Mouse (Mus musculus): Measurements from ENCODE around the gene Rimkla. TPM values are rescaled to one million over a fixed set of nuclear protein-coding genes. Genes with fewer than 3 reads are reported as not detected.

The Rimkla gene
- polyA plus RNA-seq, 1 experiment from 2014 or later: 0.05 TPM

DNA sequence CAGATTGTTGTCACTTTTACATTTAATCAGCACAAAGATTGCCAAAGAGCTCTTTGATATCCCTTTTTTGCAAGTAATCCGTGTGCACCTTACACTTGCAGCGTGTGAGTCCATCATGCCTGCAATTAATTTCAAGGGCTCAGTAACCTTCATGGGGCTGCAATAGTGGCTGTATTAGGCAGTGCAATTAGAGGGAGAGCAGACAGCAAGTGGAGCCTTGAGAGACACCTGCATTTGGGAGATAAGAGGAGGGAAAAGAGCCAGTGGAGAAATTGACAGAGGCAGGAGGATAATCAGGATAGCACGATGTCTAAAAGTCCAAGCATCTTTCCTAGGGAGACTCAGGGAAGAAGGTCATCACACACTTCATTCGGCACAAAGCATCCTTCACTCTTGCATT lies 31.1 kb upstream of the Rimkla start:
- ATAC-seq (ENCODE audit: low read depth) (no peak), DNase-seq (no peak)
- no peak overlapping the region for H3K4me3 ChIP-seq (replicated peaks)
- H3K27ac ChIP-seq: no peak overlapping the region
- H3K4me1 ChIP-seq (replicated peaks): no peaks in the 10 kb centered on the region
- H3K9me3 ChIP-seq (replicated peaks): no peaks in the 10 kb centered on the region
- H3K36me3 ChIP-seq: no peaks in the 10 kb centered on the region
- no peak overlapping the region for H3K4me2 ChIP-seq
- no peaks in the 10 kb centered on the region for H3K27me3 ChIP-seq
- WGBS (ENCODE audit: insufficient replicate concordance): 49% methylated on average over 4 of the region's 4 CpGs
- no peak overlapping the region for H3K9ac ChIP-seq

GRCm38 (mm10) chr4:119512731-119513141 lies 20.3 kb upstream of the Rimkla start:
- no peak overlapping the region for H3K9ac ChIP-seq
- no peaks in the 10 kb centered on the region for H3K4me1 ChIP-seq (replicated peaks)
- H3K4me3 ChIP-seq (replicated peaks): no peak overlapping the region
- DNase-seq: no peak
- H3K27me3 ChIP-seq: no peaks in the 10 kb centered on the region
- H3K36me3 ChIP-seq: no peaks in the 10 kb centered on the region
- H3K4me2 ChIP-seq: no peak overlapping the region
- H3K9me3 ChIP-seq (replicated peaks): no peaks in the 10 kb centered on the region
- no peak overlapping the region for H3K27ac ChIP-seq
- 38% methylated on average over 3 of the region's 3 CpGs for WGBS (ENCODE audit: insufficient replicate concordance)
- ATAC-seq (ENCODE audit: low read depth): no peak

DNA sequence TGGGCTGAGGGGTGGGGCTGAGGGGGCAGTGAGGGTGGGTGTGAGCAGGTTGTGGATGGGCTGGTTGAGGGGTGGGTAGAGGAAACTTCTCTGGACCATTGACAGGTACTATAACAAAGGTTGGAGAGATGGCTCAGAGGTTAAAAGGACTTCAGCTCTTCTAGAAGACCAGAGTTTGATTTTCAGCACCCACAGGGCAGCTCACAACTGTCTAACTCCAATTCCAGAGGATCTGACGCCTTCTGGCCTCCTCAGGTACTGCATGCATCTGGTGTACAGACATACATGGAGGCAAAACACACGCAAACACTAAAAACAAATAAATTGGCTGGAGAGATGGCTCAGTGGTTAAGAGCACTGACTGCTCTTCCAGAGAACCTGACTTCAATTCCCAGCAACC lies 19.2 kb upstream of the Rimkla start:
- no peak for DNase-seq
- no peak overlapping the region for H3K27ac ChIP-seq
- H3K9ac ChIP-seq: no peak overlapping the region
- no peaks in the 10 kb centered on the region for H3K4me1 ChIP-seq (replicated peaks)
- no peak overlapping the region for H3K4me3 ChIP-seq (replicated peaks)
- H3K4me2 ChIP-seq: no peak overlapping the region
- WGBS (ENCODE audit: insufficient replicate concordance): 54% methylated on average over 2 of the region's 2 CpGs
- H3K9me3 ChIP-seq (replicated peaks): no peaks in the 10 kb centered on the region
- no peak for ATAC-seq (ENCODE audit: low read depth)
- no peaks in the 10 kb centered on the region for H3K27me3 ChIP-seq
- no peaks in the 10 kb centered on the region for H3K36me3 ChIP-seq

GRCm38 (mm10) chr4:119498319-119498848 lies 6.0 kb upstream of the Rimkla start:
- no peak for ATAC-seq (ENCODE audit: low read depth)
- WGBS (ENCODE audit: insufficient replicate concordance): 53% methylated on average over 5 of the region's 5 CpGs

GRCm38 (mm10) chr4:119492933-119493327 lies 502 bp upstream of the Rimkla start:
- peaks cover 11% of the 10 kb centered on the region for H3K4me1 ChIP-seq (replicated peaks)
- peaks cover 55% of the 10 kb centered on the region for H3K27me3 ChIP-seq
- peak overlapping the region; percentile 52 for H3K4me3 ChIP-seq (replicated peaks)
- H3K9ac ChIP-seq: no peak overlapping the region
- ATAC-seq (ENCODE audit: low read depth): no peak
- no peaks in the 10 kb centered on the region for H3K9me3 ChIP-seq (replicated peaks)
- peak overlapping the region; percentile 67 for H3K4me2 ChIP-seq
- no peak overlapping the region for H3K27ac ChIP-seq
- WGBS (ENCODE audit: insufficient replicate concordance): 30% methylated on average over 10 of the region's 10 CpGs
- no peak for DNase-seq
- H3K36me3 ChIP-seq: no peaks in the 10 kb centered on the region

More at GRCm38 (mm10) chr4:119498319-119498848, 6.0 kb upstream of the Rimkla start:
- no peaks in the 10 kb centered on the region for H3K9me3 ChIP-seq (replicated peaks)
- DNase-seq: no peak
- H3K36me3 ChIP-seq: no peaks in the 10 kb centered on the region
- no peak overlapping the region for H3K27ac ChIP-seq
- H3K9ac ChIP-seq: no peak overlapping the region
- H3K4me1 ChIP-seq (replicated peaks): no peaks in the 10 kb centered on the region
- peaks cover 28% of the 10 kb centered on the region for H3K27me3 ChIP-seq
- H3K4me2 ChIP-seq: no peak overlapping the region
- H3K4me3 ChIP-seq (replicated peaks): no peak overlapping the region

DNA sequence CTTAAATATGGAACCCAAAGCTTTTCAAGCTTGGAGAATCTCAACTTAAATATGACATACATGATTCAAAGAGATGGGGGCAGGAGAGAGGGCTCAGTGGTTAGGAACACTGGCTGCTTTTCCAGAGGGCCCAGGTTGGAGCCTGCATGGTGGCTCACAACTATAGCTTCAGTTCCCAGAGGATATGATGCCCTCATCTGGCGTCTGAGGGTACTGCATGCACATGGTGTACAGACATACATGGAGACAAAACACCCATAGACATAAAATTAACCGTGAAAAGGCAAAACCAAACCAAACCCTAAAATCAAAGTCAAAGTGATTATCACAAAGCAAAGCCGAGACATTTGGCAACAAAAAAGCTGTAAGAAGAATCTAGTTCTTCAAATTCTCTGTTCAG lies 1.6 kb downstream of the Rimkla start:
- H3K9ac ChIP-seq: no peak overlapping the region
- peaks cover 51% of the 10 kb centered on the region for H3K27me3 ChIP-seq
- no peaks in the 10 kb centered on the region for H3K9me3 ChIP-seq (replicated peaks)
- no peak overlapping the region for H3K4me3 ChIP-seq (replicated peaks)
- H3K4me1 ChIP-seq (replicated peaks): peaks cover 11% of the 10 kb centered on the region
- H3K36me3 ChIP-seq: no peaks in the 10 kb centered on the region
- DNase-seq (peak; percentile 10), ATAC-seq (ENCODE audit: low read depth) (no peak)
- H3K27ac ChIP-seq: no peak overlapping the region
- WGBS (ENCODE audit: insufficient replicate concordance): 60% methylated on average over 3 of the region's 3 CpGs
- H3K4me2 ChIP-seq: no peak overlapping the region

GRCm38 (mm10) chr4:119489666-119490065 lies 2.8 kb downstream of the Rimkla start:
- Histone ChIP-seq H3K36me3 (no peaks in the 10 kb centered on the region), H3K27ac (no peak overlapping the region), H3K4me3 (replicated peaks) (no peak overlapping the region), H3K4me2 (no peak overlapping the region), H3K4me1 (replicated peaks) (peaks cover 11% of the 10 kb centered on the region), H3K9me3 (replicated peaks) (no peaks in the 10 kb centered on the region), H3K9ac (no peak overlapping the region), H3K27me3 (peaks cover 45% of the 10 kb centered on the region)
- ATAC-seq (ENCODE audit: low read depth) (no peak), DNase-seq (no peak)
- 78% methylated on average over 10 of the region's 10 CpGs for WGBS (ENCODE audit: insufficient replicate concordance)

DNA sequence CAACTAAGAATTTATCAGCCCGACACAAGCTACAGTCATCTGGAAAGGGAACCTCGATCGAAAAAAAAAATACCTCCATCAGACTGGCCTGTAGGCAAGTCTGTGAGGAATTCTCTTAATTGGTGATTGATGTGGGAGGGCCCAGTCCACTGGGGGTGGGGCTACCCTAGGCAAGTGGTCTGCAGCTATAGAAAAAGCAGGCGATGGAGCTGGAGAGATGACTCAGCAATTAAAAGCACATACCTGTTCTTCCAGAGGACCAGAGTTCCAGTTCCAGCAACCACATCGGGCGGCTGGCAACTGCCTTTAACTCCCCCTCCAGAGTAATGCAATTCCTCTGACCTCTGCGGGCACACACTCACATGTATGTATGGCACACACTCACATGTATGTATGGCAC lies 7.5 kb downstream of the Rimkla start:
- ATAC-seq (ENCODE audit: low read depth) (no peak), DNase-seq (no peak)
- H3K27ac ChIP-seq: no peak overlapping the region
- no peak overlapping the region for H3K4me3 ChIP-seq (replicated peaks)
- no peaks in the 10 kb centered on the region for H3K9me3 ChIP-seq (replicated peaks)
- no peak overlapping the region for H3K4me2 ChIP-seq
- H3K27me3 ChIP-seq: peaks cover 5% of the 10 kb centered on the region; the same call in 1 of the 2 replicates
- H3K4me1 ChIP-seq (replicated peaks): no peaks in the 10 kb centered on the region
- no peaks in the 10 kb centered on the region for H3K36me3 ChIP-seq
- no peak overlapping the region for H3K9ac ChIP-seq
- WGBS (ENCODE audit: insufficient replicate concordance): 64% methylated on average over 7 of the region's 7 CpGs

DNA sequence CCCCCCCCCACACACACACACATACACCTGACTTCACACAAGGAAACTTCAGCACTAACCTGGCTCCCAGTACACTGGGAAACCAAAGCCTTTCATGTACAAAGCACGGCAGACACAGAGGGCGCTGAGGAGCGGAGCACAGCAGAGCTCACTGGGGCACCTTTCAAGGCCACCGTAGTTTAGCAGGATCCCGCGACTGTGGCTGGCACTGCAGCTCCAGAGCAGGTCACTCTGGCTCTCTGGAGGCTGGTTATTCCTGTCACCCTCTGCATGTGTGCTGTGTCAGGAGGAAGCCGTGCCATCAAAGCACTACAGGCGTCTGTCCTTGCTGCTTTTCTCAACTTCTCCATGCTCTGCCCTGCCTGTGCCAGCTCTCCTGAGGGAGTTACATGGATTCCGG lies 9.4 kb downstream of the Rimkla start:
- no peak for ATAC-seq (ENCODE audit: low read depth)
- Histone ChIP-seq H3K9me3 (replicated peaks) (no peaks in the 10 kb centered on the region), H3K27me3 (no peaks in the 10 kb centered on the region), H3K4me2 (no peak overlapping the region), H3K4me1 (replicated peaks) (no peaks in the 10 kb centered on the region), H3K4me3 (replicated peaks) (no peak overlapping the region), H3K36me3 (no peaks in the 10 kb centered on the region), H3K9ac (no peak overlapping the region), H3K27ac (no peak overlapping the region)
- WGBS (ENCODE audit: insufficient replicate concordance): 43% methylated on average over 9 of the region's 9 CpGs
- no peak for DNase-seq

- no peaks in the 10 kb centered on the region for H3K36me3 ChIP-seq
- H3K9ac ChIP-seq: no peak overlapping the region
- DNase-seq: no peak
- no peak overlapping the region for H3K4me2 ChIP-seq
- ATAC-seq (ENCODE audit: low read depth): no peak
- H3K27ac ChIP-seq: no peak overlapping the region
- no peaks in the 10 kb centered on the region for H3K9me3 ChIP-seq (replicated peaks)
- no peak overlapping the region for H3K4me3 ChIP-seq (replicated peaks)
- H3K27me3 ChIP-seq: no peaks in the 10 kb centered on the region
- no peaks in the 10 kb centered on the region for H3K4me1 ChIP-seq (replicated peaks)
- WGBS (ENCODE audit: insufficient replicate concordance): 41% methylated on average over 5 of the region's 5 CpGs
Measured at GRCm38 (mm10) chr4:119473150-119473549, 19.3 kb downstream of the Rimkla start.

DNA sequence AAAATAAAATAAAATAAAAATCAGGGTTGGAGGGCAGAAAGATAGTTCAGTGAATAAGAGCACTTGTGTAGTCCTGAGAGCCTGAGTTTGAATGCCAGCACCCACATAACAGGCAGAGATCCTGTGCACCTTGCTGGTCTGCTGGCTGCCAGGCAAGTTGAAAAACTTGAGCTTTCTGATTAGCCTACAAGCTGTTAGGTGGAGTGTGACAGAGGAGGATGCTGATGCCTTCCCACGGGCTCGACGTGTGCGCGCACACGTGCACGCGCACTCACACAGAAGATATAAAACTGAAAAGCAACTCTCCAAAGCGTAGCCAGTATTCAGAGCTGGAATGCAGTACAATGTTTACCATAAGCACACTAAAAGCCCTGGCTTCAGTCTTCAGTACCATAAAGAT lies 19.9 kb downstream of the Rimkla start:
- H3K36me3 ChIP-seq: no peaks in the 10 kb centered on the region
- WGBS (ENCODE audit: insufficient replicate concordance): 87% methylated on average over 9 of the region's 9 CpGs
- H3K27ac ChIP-seq: no peak overlapping the region
- H3K9me3 ChIP-seq (replicated peaks): no peaks in the 10 kb centered on the region
- H3K27me3 ChIP-seq: no peaks in the 10 kb centered on the region
- no peaks in the 10 kb centered on the region for H3K4me1 ChIP-seq (replicated peaks)
- no peak overlapping the region for H3K4me3 ChIP-seq (replicated peaks)
- H3K4me2 ChIP-seq: no peak overlapping the region
- DNase-seq (no peak), ATAC-seq (ENCODE audit: low read depth) (no peak)
- H3K9ac ChIP-seq: no peak overlapping the region

DNA sequence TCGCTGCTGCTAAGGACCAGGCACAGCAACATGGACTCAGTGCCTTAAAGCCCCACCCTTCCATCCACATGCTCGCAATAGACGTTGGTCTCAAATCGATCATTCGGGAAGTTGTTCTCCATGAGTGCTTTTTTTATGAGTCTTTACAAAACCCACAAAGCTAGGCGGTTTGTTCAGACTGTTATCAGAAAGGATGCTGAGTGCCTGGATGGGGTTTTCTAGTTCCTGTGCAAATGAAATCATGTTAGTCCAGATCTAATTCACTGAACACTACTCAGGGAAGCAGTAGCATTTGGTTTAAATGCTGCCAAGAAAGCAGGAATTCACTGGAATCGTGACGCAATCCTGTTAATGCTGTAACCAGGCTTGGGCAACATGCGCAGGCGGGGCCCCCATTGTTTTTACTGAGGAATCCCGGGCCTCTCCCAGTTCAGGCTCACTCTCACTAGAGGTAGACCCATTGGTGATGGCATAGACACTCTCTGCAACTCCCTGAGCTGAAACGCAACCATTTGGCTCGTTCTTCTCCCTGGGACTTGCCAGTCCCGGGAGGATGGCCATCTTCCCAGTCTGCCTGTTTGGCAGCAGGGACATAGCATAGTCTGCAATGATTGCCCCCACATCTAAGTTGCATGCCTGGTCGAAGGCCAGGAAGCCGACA lies 24.6 kb downstream of the Rimkla start:
- Histone ChIP-seq H3K4me3 (replicated peaks) (no peak overlapping the region), H3K4me2 (no peak overlapping the region), H3K27ac (no peak overlapping the region), H3K27me3 (no peaks in the 10 kb centered on the region), H3K9me3 (replicated peaks) (no peaks in the 10 kb centered on the region), H3K9ac (no peak overlapping the region), H3K4me1 (replicated peaks) (no peaks in the 10 kb centered on the region), H3K36me3 (no peaks in the 10 kb centered on the region)
- DNase-seq: no peak
- WGBS (ENCODE audit: insufficient replicate concordance): 60% methylated on average over 16 of the region's 16 CpGs
- no peak for ATAC-seq (ENCODE audit: low read depth)

All from liver, embryonic 13.5 days (tissue).